Mouse (Mus musculus) kidney, adult 2 months (tissue): ENCODE results near the gene Rmdn3.

Experiments
- CTCF ChIP-seq: fragments of 200-500 bp; conservative IDR thresholded peaks from 2 replicates; pipeline ENCODE4 v1.5.1; 2011; ENCODE audit warnings: low read depth, mild to moderate bottlenecking, control low read depth, low read length, moderate library complexity, mixed read lengths; ENCODE audit not compliant: insufficient read depth, insufficient read length
- POLR2A ChIP-seq: fragments of 200-500 bp; IDR thresholded peaks from one replicate; pipeline ENCODE4 v1.6.1; 2011; ENCODE audit warnings: low read depth, low read length, control low read depth

DNA sequence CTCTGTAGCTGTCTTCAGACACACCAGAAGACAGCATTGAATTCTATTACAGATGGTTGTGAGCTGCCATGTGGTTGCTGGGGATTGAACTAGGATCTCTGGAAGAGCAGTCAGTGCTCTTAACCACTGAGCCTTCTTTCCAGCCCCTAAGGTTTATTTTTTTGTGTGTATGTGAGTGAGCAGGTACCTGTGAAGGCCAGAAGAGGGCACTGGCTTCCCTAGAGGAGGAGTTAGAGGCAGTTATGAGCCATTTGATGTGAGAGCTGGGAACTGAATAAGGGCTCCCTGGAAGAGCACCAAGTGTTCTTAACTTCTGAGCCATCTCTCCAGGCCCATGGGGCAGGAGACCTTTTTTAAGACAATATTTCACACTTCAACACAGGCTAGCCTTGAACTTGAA lies 8.6 kb upstream of the Rmdn3 start:
- TF ChIP-seq POLR2A (no peak), CTCF (no peak)
